Mouse (Mus musculus) kidney, adult 2 months (tissue): ENCODE measurements around the gene Uchl4.

Experiments
- CTCF ChIP-seq: fragments of 200-500 bp; conservative IDR thresholded peaks from 2 replicates; pipeline ENCODE4 v1.5.1; 2011; ENCODE audit warnings: low read depth, mild to moderate bottlenecking, control low read depth, low read length, moderate library complexity, mixed read lengths; ENCODE audit not compliant: insufficient read depth, insufficient read length
- POLR2A ChIP-seq: fragments of 200-500 bp; IDR thresholded peaks from one replicate; pipeline ENCODE4 v1.6.1; 2011; ENCODE audit warnings: low read depth, low read length, control low read depth

DNA sequence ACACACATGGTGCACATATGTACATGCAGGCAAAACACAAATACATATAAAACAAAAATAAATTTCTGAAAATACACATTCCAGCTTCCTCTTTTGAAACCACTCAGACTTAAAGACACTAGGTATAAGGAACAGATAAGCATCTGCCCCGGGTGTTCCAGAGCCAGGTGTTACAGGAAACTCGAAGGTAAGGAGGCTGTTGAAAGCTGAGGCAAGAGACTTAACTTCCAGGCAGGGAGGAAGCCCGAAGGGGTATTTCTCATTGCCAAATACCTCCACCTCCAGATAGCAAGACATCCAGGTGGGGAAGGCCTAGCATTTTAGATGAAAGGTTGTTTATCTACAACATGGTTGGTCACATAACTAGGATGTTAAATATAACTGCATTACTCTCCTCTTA lies 20.4 kb downstream of the Uchl4 start:
- TF ChIP-seq CTCF (no peak), POLR2A (no peak)
